Mouse (Mus musculus) spleen, postnatal 36 days (tissue): Measurements from ENCODE around the gene Ampd1.

Experiments
- DNase-seq, 2 experiments: peaks; one replicate each; pipeline ENCODE4 v3.0.0; 2022; ENCODE audit warnings: low spot score in 2 of 2, mixed read lengths in 1 of 2

Gene Ampd1

DNA sequence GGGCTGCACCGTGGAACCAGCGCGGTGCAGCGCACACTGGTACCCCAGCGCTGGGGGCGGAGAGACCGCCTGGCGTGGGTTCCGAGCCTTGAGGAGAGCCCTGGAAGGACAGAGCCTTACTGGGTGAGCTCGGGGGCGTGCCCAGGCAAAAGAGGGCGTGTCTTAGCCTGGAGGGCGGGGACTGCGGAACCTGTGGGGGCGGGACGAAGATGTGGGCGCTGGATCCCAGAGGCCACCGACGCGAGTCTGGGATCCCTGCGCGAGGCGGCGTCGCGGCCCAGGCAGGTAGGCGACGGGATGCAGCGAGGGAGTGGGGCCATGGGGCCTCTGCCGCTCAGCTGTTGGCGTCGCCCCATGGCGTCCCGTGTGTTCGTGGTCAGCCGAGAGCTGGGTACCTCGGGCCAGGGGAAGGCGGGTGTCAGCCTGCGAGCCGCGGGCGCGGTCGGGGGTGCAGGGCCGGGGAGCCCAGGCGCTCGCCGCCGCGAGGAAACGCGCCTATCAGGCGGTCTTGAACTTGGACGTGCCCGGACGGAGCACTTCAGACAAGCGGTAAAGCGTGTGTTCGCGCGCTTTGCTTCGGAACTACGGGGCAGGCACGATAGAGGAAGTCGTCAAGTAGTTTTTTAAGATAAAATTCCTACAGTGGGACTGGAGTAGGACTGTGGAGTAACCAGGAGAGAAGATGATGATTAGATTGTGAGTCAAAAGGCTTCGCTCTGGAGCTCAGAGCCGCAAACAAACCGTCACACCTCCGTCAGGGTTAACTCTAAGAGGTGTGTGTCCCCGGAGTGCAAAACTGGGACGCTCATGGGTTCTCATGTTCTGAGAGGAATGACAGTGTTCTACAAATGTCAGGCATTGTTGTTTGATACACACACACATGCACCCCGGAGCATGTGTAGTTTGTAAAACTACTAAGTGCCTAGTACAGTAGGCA lies 28.9 kb downstream of the Ampd1 start, which contains the start of gene Dennd2c:
Gene Dennd2c, plus strand, starts transcription at position 151 of the 937 bp plus-strand sequence.
- peak; percentile 86 to 88 for DNase-seq

DNA sequence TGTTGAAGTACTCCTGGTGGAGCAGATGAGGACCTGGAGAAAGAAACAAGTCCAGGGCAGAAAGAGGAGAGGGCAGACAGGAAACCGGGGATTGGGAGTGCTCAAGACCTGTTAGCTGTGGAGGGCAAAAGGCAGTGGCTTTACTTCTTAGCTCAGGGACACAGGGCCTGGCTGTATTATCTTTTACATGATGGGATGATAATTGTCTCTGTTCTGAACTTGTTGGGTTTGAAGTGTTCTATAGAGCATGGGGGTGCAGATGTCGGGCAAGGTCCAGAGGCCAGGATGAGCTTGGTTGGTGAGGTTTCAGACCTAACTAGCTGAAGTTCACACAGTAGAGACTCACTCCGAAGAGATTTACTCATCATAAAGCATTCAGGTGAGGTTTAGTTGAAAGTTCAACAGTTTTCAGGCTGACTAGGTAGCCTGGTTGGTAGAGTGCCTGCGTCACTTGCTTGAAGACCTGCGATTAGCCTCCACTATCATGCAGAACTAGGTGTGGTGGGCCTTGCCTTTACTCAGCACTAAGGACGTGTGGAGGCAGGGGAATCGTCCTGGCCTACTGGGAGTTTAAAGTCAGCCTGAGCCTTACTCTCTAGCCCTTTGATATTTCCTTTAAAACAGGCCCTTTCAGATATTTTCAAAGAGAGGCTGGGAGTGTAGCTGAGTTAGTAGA lies 33.9 kb downstream of the Ampd1 start:
- no peak for DNase-seq

DNA sequence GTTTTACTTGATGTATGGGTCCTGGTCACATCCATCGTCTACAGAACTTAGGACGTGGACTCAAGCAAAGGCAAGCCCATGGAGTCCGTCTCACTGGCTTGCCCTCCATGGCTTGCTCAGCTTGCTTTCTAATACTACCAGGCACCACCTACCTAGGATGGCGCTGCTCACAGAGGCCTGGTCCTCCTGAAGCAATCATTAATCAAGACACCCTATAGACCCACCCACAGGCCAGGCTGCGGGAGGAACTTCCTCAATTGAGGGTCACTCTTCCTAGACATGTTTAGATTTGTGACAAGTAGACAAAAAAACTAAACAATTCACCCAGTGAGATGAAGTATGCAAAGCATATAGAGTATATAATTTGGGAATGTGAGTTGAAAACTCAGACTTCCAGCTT lies 38.4 kb downstream of the Ampd1 start:
- no peak for DNase-seq

DNA sequence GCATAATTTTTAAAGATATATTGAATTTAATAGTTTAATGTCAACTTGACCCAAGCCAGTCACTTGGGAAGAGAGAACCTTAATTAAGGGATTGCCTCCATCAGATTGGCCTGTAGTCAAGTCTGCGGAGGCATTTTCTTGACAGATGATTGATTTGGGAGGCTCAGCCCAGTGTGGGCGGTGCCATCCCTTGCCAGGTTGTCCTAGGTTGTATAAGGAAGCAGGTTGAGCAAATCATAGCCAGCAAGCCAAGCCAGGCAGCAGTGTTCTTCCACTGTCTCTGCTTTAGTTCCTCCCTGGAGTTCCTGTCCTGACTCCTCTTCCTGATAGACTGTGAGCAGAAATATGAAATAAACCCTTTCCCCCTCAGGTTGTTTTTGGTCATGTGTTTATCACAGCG lies 49.8 kb downstream of the Ampd1 start:
- no peak for DNase-seq

DNA sequence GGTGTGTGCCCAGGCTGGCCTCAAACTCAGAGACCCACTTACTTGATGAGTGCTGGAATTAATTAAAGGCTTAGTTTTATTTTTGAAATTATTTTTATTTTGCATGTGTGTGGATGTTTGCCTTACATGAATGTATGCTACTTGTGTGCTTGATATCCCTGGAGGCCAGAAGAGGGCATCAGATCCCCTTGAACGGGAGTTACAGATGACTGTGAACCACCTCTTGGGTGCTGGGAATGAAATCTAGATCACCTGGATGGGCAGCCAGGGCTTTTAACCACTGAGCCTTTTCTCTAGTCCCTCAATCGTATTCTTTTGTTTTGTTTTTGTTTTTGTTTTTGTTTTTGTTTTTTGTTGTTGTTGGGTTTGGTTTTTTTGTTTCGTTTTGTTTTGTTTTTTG lies 52.3 kb downstream of the Ampd1 start:
- no peak for DNase-seq

DNA sequence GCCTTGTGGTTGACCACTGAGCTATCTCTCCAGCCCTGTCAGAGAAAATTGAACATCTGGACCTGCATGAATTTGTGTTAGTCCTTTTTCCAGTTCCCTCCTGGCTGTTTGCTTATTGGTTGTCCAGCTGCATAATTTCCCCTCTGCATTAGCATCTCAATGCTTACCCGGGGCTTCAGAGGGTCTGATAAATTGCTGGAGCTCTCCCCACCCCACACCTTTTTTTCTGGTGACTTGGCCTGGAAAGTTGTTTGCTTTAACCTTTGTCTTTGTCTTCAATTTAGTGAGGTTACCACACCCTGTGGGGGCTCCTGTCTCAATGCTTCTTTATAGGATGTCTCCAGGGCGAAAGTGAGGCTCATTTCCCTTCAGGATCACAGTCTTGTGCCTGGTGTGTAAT lies 53.4 kb downstream of the Ampd1 start:
- DNase-seq = no peak

DNA sequence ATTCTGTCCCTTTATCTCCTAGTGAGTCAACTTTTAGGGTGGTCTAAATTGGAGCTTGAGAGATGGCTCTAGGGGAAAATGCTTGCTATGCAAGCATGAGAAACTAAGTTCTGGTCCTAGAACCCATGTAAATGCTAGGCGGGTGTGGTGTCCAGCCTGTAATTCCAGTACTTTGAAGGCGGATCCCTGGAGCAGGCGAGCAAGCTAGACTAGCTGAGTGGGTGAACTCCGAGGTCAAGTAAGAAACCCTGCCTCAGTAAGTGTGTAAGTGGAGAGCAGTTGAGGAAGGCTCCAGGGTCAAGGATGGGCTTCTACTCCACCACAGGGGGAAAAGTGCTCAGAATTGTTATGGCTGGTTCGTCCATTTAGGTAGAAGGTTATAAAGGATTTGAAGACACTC lies 53.9 kb downstream of the Ampd1 start:
- no peak for DNase-seq

DNA sequence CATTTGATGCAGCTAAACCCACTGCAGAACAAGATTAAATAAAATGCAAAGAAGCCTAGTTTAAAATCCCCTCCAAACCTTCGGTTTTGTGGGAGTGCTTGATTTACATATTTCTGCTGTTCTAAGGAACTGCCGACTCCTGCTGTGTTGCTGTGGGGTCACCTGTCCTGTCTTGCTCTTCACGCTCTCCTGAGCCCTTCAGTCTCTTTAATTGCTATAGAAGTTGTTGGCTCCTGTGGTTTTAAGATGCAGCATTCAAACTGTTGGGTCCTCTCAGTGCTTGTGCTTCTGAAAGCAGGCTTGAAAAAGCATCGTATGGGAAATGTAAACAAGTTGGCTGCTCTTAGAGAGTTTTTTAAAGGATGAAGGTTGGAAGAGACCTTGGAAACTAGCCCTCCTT lies 54.4 kb downstream of the Ampd1 start:
- DNase-seq = no peak

DNA sequence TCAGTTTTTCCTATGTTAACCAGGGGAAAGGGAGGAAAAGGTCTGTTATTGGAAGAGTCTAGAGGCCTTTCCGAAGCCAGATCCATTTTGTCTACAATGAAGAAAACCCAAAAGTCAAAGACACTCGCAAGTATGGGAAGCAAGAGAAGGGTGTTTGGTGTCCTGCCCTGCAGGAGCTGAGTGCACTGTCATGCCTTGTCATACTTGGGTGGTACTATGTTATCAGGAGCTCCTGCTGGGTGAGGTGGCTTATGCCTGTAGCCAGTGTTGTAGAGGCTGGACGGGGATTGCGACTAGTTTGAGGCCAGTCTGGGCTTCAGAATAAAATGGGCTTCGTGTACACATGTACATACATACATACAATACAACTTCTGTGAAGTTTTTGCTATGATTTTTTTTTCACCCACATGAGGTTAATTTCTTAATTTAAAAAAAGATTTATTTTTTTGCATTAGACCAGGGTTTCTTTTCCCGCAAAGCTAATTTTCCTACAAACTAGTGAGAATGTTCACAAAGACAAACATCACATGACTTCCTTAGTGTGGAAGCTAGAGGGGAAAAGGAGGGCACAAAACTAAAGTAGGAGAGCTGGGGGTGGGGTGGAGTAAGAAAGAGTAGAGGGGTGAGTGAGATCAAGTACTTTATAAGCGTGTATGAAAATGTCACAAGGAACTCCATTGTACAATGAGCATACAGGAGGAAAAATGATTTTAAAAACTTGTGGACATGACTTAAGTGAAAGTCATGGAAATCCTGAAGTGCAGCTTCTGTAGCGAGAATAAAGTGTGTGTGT lies 55.7 kb downstream of the Ampd1 start:
- peak; percentile 51 to 74 for DNase-seq

DNA sequence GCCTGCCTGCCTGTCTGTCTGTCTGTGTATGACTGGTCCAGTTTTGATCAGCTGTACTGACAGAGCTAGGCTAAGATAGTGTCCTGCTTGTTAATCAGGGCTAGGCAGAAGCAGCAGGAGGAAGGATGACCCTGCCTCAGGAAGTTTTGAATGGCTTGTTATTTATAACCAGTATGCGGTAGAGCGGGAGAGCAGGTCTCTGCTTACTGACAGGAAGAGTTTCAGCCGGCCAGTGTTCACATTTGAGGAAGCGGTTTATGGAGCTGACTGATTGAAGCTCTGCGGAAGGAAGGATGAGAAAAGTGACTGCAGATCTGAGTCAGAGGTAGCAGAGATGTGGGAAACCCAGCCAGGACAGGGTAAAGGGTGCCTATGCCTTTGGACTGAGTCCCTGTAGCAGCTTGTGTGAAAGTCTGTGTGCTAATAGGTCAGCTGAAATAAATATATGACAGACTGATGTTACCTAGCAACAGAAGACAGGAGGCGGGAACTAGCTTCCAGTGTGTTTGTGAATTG lies 56.5 kb downstream of the Ampd1 start:
- peak; percentile 21 to 41 for DNase-seq

DNA sequence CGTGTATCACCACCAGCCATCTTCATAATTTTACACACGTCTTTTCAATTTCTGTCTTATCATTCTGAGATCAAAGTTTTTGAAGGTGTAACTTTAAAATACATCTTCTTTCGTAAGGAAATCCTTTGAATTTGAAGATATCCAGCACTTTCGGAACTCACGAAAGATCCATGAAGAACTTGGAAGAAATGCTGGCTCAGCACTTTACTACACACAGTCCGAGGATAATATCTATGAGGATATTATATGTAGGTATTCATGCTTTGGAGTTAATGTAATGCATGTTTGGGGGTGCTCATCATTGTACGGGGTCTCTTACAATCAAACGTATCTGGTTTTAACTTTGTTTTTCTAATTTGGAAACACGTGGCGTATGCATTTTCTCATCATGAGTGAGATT lies 59.3 kb downstream of the Ampd1 start:
- no peak for DNase-seq

DNA sequence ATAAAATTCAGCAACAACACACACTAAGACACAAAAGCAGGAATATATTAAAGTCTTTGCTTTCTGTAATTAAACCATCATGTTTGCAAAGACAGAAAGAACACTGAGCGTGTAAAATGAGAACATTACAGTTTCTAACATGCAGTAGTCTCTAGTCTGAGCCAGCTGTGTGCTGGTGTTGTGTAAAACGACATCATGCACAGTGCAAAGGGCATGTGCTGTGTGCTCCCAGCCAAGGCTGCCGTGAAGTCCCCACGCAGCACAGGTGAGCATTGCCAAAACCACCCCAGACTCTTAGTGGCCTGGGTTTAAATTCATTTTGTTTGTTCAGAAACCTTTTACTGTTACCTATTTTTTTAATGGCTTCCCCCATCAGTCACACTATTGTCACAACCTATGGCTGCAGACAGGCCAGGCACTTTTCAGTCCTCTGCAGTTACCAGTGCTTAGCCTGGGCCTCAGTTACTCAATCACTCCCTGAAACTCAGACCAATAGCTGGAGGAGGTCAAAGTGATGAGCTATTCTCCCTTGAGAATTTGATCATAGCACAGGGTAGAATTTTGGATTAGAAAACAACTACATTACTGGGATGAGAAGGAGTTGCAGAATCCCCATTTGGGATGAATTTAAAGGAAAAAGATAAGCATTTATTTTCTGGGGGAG lies 62.7 kb downstream of the Ampd1 start:
- DNase-seq = no peak

DNA sequence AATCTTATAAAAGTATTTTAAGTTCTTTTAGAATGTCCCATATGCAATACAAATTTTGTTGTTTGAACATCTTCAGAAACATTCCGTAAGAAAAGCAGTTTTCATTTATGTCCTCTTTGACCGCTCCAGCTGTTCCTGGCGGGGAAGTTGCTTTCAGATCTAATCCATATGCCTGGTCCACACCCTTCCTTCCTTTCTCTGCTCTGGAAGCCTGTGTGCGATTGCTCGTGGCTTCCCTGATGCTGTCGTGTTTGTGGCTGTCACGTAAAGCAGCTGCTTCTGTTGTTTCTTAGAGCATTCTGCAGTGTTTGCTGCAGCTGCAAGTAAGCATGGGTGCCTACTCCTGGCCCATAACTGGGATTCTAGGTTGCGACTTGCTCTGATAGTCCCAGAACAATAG lies 65.2 kb downstream of the Ampd1 start:
- DNase-seq = no peak

DNA sequence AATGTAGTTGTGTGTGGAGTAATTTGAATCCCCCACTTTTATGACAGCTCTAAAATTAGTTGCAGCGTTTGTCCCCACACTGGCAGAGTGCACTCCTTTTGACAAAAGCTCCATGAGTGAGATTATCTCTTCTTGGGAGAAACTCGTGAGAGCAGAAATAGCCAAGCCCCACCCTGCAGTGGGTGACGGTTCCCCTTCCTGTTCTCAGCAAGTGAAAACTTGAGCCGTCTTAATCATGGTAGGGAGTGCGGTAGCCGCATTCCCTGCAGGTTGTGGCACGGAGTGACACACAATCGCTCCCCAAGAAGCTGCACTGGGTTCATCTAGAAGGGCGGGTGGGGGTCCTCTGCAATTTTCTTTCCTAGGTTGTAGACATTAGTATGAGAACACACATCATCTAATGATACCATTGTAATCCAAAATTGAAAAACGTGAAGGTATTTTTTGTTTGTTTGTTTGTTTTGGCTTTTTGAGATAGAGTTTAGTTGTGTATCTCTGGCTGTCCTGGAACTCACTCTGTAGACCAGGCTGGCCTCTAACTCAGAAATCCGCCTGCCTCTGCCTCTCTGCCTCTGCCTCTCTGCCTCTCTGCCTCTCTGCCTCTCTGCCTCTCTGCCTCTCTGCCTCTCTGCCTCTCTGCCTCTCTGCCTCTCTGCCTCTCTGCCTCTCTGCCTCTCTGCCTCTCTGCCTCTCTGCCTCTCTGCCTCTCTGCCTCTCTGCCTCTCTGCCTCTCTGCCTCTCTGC lies 66.5 kb downstream of the Ampd1 start:
- peak; percentile 10 to 45 for DNase-seq

DNA sequence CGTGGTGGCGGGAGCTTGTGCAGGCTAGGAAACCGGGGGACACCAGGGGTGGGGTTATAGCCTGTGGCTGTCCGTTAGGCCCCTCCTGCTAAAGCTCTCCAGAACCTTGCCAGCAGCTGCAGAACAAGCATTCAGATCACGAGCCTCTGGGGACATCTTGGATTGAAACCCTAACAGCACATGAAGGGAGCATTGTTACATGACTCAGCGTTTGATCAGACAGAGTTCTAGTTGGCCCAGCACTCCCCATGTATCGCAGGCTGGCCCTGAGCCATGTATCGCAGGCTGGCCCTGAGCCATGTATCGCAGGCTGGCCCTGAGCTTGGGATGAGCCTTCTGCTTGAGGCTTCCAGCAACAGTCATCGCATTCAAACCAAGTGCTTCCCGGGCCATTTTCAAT lies 67.5 kb downstream of the Ampd1 start:
- peak; percentile 14 to 40 for DNase-seq

DNA sequence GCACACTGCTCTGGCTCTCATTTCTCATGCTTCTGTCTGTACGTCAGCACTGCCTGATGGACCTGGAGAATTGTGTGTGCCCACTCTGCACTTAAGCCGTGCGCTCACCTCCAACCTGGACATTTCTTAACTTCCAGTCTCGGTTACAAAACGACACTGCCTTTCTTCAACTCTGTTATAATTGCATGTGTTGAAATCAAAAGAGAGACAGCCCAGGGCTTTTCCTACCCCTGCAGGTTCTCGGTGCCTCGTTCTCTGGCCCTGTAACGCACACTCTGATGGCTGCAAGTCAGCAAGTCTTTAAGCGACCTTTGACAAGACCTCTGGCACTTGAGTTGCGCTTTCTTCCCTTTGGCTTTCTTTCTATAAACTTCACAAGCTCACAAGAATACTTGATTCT lies 68.6 kb downstream of the Ampd1 start:
- DNase-seq = no peak

DNA sequence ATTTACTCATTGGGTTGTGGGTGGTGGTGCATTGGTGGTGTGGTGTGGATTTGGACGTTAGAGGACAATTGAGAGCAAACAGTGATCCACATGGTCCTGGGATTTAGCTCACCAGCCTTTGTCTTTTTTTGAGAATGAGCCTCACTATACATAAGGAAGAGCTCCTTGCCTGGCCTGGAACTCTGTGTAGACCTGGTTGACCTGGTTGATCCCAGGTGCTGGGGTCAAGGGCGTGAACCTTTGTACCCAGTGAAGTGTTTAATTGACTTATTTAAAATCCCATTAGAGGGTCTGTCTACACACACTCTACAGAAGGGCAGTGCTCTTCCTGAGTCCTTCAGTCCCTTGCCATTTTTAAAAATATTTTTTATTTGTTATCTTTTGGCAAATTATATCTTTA lies 71.5 kb downstream of the Ampd1 start:
- no peak for DNase-seq

DNA sequence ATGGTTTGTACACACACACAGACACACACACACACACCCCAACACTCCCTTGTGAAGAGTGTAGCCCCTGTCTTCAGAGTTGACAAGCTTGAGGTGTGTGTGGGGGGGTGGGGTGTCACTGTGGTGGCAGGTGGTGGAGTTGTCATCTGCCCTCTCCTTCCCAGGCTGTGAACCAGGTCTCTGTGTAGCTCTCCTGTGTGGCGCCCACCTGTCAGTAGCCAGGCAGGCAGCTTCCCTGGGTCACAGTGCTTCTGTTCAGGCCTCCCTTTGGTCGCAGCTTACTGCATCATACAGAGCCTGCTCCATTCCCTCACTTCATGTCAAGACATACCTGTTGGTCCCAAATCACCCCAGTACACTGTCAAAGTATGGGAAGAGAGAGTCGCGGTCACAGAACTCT lies 72.0 kb downstream of the Ampd1 start:
- DNase-seq = no peak

DNA sequence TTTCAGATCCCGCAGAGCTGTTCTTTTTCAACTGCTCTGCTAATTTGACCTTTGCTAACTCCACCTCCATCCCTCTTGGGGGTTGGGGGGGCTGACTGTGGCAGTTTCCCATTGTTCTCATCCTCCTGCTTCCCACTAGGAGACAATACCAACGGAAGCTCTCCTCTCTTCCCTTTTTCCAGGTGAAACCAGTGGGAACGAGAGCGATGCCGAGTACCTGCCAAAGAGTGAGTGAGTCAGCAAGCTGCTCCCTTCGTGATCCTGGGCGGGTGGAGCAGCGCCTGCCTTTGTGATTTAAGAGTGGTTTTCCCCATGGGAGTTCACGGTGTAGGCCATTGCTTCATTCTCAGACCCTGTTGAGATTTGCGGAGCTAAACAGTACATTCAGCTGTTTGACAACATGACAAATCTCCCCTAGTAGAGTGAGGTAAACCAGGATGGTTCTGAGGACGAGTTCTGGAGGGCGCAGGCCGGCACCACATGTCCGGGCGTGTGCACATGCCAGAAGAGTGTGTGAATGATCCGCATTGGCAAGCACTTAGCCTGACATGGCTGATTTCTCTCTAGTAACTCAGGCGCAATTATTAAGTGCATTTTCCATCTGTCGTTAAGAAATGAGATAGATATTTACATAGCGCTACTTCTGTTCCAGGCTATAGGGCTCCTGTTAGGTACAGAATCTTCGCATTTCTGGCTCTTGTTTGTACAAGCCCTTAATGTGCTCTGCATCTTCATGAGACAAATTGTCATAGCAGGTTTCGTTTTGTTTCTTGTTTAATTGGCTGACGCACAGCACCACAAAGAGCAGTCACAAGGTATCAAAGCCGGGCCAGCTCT lies 72.7 kb downstream of the Ampd1 start:
- DNase-seq = no peak

DNA sequence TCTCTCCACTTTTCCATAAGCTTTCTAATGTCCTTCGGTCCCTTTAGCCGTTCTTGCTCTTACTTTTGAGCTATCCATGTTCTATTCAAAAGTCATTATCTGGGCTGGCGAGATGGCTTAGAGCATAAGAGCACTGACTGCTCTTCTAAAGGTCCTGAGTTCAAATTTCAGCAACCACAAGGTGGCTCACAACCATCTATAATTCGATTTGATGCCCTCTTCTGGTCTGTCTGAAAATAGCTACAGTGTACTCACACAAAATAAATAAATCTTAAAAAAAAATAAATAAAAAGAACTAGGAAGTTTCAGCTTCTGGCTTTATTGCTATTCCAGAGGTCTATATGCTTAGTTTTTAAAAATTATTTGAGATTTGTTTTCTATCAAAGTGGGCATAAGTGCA lies 74.0 kb downstream of the Ampd1 start:
- no peak for DNase-seq
